Mouse (Mus musculus): ENCODE data around the gene Maz.

Gene Maz

GRCm38 (mm10) chr7:127004122-127004875, 22.5 kb downstream of the Maz start:
- no peak for DNase-seq (ENCODE audit: low spot score)

- no peak for DNase-seq (ENCODE audit: low spot score)
Observed at GRCm38 (mm10) chr7:127003620-127004019, 23.2 kb downstream of the Maz start.

GRCm38 (mm10) chr7:126999568-126999967, 27.3 kb downstream of the Maz start:
- DNase-seq (ENCODE audit: low spot score), result no peak

- DNase-seq (ENCODE audit: low spot score), result no peak
Observed at GRCm38 (mm10) chr7:126996449-126996848, 30.4 kb downstream of the Maz start.

GRCm38 (mm10) chr7:126988816-126989215, 38.0 kb downstream of the Maz start:
- no peak for DNase-seq (ENCODE audit: low spot score)

GRCm38 (mm10) chr7:126986319-126986718, 40.5 kb downstream of the Maz start:
- peak; percentile 44 for DNase-seq (ENCODE audit: low spot score)

- no peak for DNase-seq (ENCODE audit: low spot score)
Observed at GRCm38 (mm10) chr7:126984667-126985444, 42.0 kb downstream of the Maz start.

- no peak for DNase-seq (ENCODE audit: low spot score)
Observed at GRCm38 (mm10) chr7:126983113-126983512, 43.7 kb downstream of the Maz start.

- DNase-seq (ENCODE audit: low spot score), result no peak
Observed at GRCm38 (mm10) chr7:126982054-126982453, 44.8 kb downstream of the Maz start.

GRCm38 (mm10) chr7:126981601-126982000, 45.2 kb downstream of the Maz start:
- DNase-seq (ENCODE audit: low spot score), result no peak

- no peak for DNase-seq (ENCODE audit: low spot score)
Observed at GRCm38 (mm10) chr7:126978841-126979240, 48.0 kb downstream of the Maz start.

GRCm38 (mm10) chr7:126976878-126977459, 49.9 kb downstream of the Maz start:
- DNase-seq (ENCODE audit: low spot score), result no peak

- peak; percentile 96 for DNase-seq (ENCODE audit: low spot score)
Observed at GRCm38 (mm10) chr7:126975950-126976866, 50.6 kb downstream of the Maz start, which contains the start of gene Cdiptos. TSS of gene Cdiptos (minus strand) at chr7:126976098.

- no peak for DNase-seq (ENCODE audit: low spot score)
Observed at GRCm38 (mm10) chr7:126975893-126975949, 51.1 kb downstream of the Maz start, which contains the start of gene Cdipt. TSS of gene Cdipt (plus strand) at chr7:126975914.

GRCm38 (mm10) chr7:126975493-126975892, 51.3 kb downstream of the Maz start:
- no peak for DNase-seq (ENCODE audit: low spot score)
